Mouse (Mus musculus) kidney, adult 8-10 months (tissue): Measurements from ENCODE around the gene Rpl36al.
"Not testable (repeated sequence)": the region's sequence is repeated elsewhere in the genome, so short reads cannot be mapped to it uniquely, and the experiment has no call there.

Experiments used
- DNase-seq, 2 experiments: peaks; one replicate each; pipeline ENCODE4 v3.0.0; 2022

Rpl36al gene

GRCm38 (mm10) chr12:69192637-69193036 is 8.8 kb upstream of the Rpl36al start:
- no peak for DNase-seq

GRCm38 (mm10) chr12:69191396-69191795 is 7.5 kb upstream of the Rpl36al start:
- no peak for DNase-seq

GRCm38 (mm10) chr12:69190522-69190921 is 6.6 kb upstream of the Rpl36al start:
- DNase-seq: no peak

- DNase-seq: no peak
These were observed 6.2 kb upstream of the Rpl36al start for GRCm38 (mm10) chr12:69190074-69190473.

DNA sequence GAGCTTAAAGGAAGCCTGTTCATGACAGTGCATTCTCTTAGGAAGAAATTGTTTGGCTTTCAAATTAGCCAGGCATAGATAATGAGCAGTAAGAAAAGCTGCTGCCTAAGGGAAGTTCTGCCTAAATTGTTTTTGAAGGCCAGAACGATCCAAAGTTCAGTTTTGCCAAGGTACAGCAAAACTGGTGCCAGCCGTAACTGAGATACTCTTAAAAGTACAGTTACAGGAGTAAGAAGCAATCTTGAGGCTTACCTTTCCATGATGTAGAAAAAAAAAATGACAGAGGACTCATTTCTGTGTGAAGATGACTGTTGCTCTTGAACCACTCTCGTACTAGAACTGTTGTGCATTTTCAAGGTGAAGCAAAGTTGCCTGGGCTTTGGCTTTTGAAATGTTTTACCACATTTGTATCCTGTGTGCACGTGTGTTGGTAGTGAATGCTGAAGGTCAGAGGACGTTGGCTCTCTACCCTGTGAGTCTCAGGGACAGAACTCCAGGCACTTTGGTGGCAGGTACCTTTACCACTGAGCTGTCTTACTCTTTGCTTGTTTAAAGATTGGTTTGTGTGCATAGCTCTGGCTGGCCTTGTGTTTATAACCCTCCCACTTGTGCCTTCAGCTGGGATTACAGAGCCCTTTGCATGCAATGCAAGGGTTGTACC is 3.1 kb upstream of the Rpl36al start:
- DNase-seq: peak; percentile 58 to 64

DNA sequence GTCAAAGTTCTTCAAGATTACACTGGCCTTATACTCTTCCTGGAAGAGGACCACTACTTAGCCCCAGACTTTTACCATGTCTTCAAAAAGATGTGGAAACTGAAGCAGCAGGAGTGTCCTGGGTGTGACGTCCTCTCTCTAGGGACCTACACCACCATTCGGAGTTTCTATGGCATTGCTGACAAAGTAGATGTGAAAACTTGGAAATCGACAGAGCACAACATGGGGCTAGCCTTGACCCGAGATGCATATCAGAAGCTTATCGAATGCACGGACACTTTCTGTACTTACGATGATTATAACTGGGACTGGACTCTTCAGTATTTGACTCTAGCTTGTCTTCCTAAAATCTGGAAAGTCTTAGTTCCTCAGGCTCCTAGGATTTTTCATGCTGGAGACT is 1.5 kb upstream of the Rpl36al start:
- DNase-seq: no peak

- peak in 1 of 2 experiments; percentile 46 for DNase-seq
These were observed 736 bp upstream of the Rpl36al start for GRCm38 (mm10) chr12:69184342-69185295.

DNA sequence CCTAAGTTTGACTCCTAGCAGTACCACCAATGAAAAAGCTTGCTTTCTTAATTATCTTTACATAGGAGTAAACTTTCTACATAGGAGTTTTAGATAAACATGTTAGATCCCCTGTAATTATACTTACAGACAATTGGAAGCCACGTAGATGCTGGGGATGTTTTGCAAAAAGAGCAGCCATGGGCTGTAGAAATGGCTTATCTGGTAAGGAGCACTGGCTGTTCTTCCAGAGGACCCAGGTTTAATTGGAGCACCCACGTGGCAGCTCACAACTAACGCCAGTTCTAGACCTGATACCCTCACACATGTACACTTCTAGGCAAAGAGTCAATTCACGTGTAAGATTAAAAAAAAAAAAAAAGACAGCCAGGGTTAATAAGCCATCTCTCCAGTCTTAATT is 2.1 kb downstream of the Rpl36al start:
- no peak for DNase-seq

DNA sequence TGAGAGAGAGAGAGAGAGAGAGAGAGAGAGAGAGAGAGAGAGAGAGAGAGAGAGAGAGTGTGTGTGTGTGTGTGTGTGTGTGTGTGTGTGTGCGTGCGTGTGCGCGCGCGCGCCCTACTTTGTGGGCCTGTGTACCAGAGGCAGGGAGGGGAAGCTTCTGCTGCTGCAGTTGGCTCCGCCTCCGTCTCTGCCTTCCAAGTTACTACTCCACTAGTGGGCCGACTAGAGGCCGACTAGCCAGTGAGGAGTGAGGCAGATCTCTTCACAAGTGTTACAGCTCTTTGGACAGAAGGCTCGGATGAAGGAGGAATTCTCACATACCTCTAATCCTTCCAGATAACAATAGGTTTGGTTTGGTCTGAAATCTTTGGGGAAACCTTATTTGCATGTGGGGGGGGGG is 4.5 kb downstream of the Rpl36al start:
- peak in 1 of 2 experiments; percentile 16 for DNase-seq

DNA sequence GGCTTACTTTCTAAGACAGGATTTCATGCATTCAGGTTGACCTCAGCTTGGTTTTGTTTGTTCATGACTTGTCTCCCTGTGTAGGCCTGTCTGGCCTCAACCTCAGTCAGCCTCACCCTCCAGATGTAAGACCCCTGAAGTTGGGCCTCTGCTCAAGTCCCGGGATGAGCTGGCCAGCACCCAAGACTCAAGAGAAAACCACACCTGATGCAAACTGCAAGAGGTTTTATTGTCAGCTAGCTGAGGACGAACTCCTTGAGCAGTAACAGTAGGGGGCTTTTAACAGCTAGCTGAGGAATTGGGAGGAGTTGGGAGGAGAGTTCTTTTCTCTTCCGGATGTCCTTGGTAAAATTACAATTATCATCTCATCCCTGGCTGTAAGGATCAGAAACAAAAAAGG is 6.4 kb downstream of the Rpl36al start:
- no peak for DNase-seq

DNA sequence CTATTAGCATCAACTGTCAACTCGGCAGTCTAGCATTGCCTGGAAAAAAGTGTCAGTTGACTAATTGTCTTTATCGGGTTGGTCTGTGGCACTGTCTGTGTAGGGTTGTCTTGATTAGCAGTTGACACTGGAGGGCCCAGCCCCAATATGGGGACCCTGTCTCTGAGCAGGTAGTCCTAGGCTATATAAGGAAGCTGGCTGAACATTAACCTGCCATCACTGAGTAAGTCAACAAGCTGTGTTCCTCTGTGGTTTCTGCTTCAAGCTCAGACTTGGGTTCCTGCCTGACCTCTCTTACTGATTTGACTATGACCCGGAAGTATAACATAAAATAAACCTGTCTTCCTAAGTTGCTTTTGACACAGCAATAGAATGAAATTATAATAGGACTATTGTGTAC is 7.9 kb downstream of the Rpl36al start:
- DNase-seq: no peak

DNA sequence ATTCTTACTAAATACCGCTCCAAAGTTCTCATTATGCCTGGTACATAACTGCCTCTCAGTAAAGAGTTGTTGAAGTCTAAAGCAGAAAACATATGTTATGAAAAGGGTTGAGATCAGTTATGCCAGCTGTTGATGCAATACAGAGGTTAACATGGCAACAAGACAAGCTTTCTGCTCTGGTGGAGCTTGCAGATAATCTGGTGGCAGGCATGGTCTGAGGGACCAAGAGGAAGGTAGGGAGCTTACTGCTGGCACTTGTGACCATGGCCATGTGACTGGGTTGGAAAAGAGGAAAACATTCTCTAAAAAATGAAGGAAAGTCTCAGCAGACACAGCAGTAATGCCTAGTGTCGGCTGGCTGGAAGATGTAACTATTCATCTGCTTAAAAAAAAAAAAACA is 12.6 kb downstream of the Rpl36al start:
- DNase-seq: no peak

GRCm38 (mm10) chr12:69168461-69169106 is 15.3 kb downstream of the Rpl36al start, which contains the start of gene Lrr1:
Lrr1 (plus strand) TSS chr12:69168814.
- peak; percentile 78 to 90 for DNase-seq

DNA sequence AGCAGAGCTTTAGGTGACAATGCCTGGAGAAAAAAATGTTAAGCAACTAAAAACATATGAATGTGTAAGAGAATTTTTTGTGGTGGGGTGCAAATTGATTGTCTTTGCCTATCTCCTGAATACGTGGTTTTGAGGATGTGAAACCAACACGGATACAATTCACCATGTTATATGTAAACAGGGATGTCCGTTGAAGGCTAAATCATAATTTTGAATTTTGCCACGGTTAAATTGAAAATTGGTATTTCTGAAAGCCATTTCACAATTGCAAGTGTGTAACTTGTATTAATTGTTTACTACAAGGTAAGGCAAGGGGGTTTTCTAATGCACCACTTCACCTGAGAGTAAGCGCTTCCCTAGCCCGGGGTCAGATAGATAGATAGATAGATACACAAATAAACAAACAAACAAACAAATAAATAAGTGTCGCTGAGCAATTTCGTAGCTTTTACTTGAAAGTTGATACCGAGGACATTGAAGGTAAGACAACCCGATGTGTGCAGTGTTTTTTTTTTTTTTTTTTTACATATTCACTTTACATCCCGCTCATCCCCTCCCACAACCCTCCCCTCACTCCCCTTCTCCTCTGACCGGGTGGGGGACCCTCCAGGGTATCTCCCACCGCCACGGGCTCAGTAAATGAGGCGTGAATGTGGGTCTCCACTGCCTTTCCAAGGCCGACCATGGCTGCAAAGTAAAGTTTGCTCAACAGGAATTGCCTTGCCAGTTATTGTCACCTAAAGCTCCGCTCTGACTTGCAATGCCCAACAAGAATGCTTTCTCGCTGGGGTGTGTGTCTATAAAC is 16.0 kb downstream of the Rpl36al start:
- DNase-seq: no peak

DNA sequence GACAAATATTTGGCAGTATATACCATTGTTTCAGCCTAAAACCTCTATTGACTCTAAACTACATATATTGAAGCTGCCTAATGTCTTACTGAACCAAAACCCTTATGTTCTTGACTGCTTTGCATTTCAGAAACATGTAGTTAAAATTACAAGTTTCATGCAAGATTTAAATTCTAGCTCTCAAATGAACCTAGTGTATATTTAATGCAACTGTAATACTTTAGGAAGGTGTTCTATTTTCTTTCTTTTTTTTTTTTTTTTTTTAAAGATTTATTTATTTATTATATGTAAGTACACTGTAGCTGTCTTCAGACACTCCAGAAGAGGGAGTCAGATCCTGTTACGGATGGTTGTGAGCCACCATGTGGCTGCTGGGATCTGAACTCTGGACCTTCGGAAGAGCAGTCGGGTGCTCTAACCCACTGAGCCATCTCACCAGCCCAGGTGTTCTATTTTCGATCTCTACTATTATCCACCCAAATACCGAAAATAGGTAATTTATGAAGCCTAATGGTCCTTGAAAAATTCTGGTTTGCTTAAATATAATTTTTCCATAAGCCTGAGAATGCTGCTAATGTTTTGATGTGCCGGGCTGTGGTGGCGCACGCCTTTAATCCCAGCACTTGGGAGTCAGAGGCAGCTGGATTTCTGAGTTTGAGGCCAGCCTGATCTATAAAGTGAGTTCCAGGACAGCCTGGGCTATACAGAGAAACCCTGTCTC is 16.9 kb downstream of the Rpl36al start:
- not testable (repeated sequence) for DNase-seq

DNA sequence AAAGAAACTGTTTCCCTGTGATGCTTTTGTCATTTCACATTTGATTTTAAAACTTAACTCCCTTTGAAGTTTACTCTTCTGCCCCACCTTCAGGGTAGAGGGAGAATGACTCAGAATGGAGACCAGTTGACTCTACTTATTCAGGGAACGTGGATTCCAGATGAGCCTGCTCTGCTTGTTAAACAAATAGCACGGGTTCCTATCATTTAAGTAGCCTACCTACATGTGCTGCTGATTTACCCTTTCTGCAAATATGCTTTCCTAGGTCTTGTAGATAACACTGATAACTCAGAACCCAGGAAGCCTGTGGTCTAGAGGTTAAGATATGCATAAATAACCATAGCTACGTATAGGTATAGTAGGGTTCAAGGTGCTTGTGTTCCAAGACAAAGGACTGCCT is 19.0 kb downstream of the Rpl36al start:
- DNase-seq: no peak

GRCm38 (mm10) chr12:69163586-69163985 is 20.3 kb downstream of the Rpl36al start:
- DNase-seq: not testable (repeated sequence)

- DNase-seq: not testable (repeated sequence)
These were observed 23.2 kb downstream of the Rpl36al start for GRCm38 (mm10) chr12:69160677-69161076.

GRCm38 (mm10) chr12:69159578-69159940 is 24.3 kb downstream of the Rpl36al start:
- DNase-seq: peak in 1 of 2 experiments; percentile 38

- peak; percentile 98 for DNase-seq
These were observed 24.9 kb downstream of the Rpl36al start, which contains the start of gene Rps29 for GRCm38 (mm10) chr12:69158765-69159577. Rps29 (minus strand) TSS chr12:69159186.

DNA sequence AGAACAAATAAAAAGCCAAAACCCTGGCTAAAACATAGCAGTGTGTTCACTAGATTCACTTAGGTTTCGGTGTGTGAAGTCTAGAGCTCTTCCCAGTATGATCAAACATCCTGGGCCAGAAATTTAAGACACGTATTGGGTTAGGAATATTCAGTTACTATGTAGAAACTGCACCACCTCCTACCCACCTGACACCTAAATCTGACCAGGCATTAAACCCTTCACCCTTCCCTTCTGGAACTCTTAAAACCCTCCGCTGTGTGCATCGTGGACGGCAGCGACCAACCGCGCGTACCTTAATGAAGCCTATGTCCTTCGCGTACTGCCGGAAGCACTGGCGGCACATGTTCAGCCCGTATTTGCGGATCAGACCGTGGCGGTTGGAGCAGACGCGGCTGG is 25.5 kb downstream of the Rpl36al start:
- no peak for DNase-seq
